Comparison of ENCODE assay signal across 8 mouse cellular contexts in genomic region chr3:102466587-102466986, GRCm38 (mm10). TPM values are rescaled to one million over a fixed set of nuclear protein-coding genes. Genes with fewer than 3 reads are reported as not detected.
DNase-seq lines count a peak whose midpoint lies in the region; ATAC-seq lines count a peak whose summit lies in the region.

No protein-coding gene starts in this region.

- no peak overlapping the region for H3K4me2 ChIP-seq in embryonic facial prominence, embryonic 15.5 days (replicated peaks)
- no peak overlapping the region for H3K4me2 ChIP-seq in heart, embryonic 16.5 days (ENCODE audit: low read depth, low read length)

- DNase-seq in cerebellum, adult 11 months: peak; percentile 4
- no peak for DNase-seq in cerebellum, adult 11-12 months
- peak; percentile 51 for DNase-seq in adrenal gland, postnatal 25 days
- DNase-seq in layer of hippocampus, postnatal 10 days (ENCODE audit: low spot score in 2 of 2): peak; percentile 72 to 78
- peak; percentile 3 for DNase-seq in splenic B cell, adult 2 months (ENCODE audit: low read depth, low spot score)

- no peak overlapping the region for H3K9ac ChIP-seq in embryonic facial prominence, embryonic 15.5 days
- H3K9ac ChIP-seq in heart, embryonic 16.5 days (ENCODE audit: low read length): no peak overlapping the region

- H3K4me3 ChIP-seq in embryonic facial prominence, embryonic 15.5 days (replicated peaks): no peak overlapping the region
- H3K4me3 ChIP-seq in heart, embryonic 16.5 days (ENCODE audit: low read length): no peak overlapping the region

- ATAC-seq in embryonic facial prominence, embryonic 15.5 days (ENCODE audit: insufficient number of reproducible peaks, low FRiP score, low TSS enrichment, low read depth): 0 out of 2 replicates have a peak, but pooled peaks have one; percentile 34
- 0 out of 2 replicates have a peak, but pooled peaks have one; percentile 21 for ATAC-seq in heart, embryonic 16.5 days (replicated peaks; ENCODE audit: extremely low read depth, insufficient read depth, low FRiP score)
- ATAC-seq in megakaryocyte progenitor cell, adult 5-6 weeks (replicated peaks; ENCODE audit: poor library complexity): peak; percentile 72; the same call in 1 of the 2 replicates

- WGBS in embryonic facial prominence, embryonic 15.5 days: 28% methylated on average over 3 of the region's 3 CpGs
- 21% methylated on average over 3 of the region's 3 CpGs for WGBS in heart, embryonic 16.5 days

- no peak overlapping the region for H3K27ac ChIP-seq in embryonic facial prominence, embryonic 15.5 days (replicated peaks)
- no peak overlapping the region for H3K27ac ChIP-seq in heart, embryonic 16.5 days (ENCODE audit: low read length)

- peaks cover 31% of the 10 kb centered on the region for H3K4me1 ChIP-seq in embryonic facial prominence, embryonic 15.5 days
- H3K4me1 ChIP-seq in heart, embryonic 16.5 days (ENCODE audit: control insufficient read depth, insufficient read depth, low read length): 0 out of 2 replicates have a peak, but pooled peaks cover 4% of the 10 kb centered on the region

- no peaks in the 10 kb centered on the region for H3K36me3 ChIP-seq in embryonic facial prominence, embryonic 15.5 days
- no peaks in the 10 kb centered on the region for H3K36me3 ChIP-seq in heart, embryonic 16.5 days (ENCODE audit: control insufficient read depth, insufficient read depth)
- H3K36me3 ChIP-seq in splenic B cell, adult 2 months (ENCODE audit: control insufficient read depth, insufficient read depth, low read length, poor library complexity, severe bottlenecking): no peaks in the 10 kb centered on the region

- H3K27me3 ChIP-seq in embryonic facial prominence, embryonic 15.5 days: peaks cover 11% of the 10 kb centered on the region; the same call in 1 of the 2 replicates
- H3K27me3 ChIP-seq in heart, embryonic 16.5 days (ENCODE audit: control insufficient read depth, insufficient read depth, low read length): peaks cover 30% of the 10 kb centered on the region
- no peaks in the 10 kb centered on the region for H3K27me3 ChIP-seq in splenic B cell, adult 2 months (ENCODE audit: control insufficient read depth, insufficient read depth, low read length, poor library complexity, severe bottlenecking)

- no peaks in the 10 kb centered on the region for H3K9me3 ChIP-seq in embryonic facial prominence, embryonic 15.5 days (replicated peaks)
- no peaks in the 10 kb centered on the region for H3K9me3 ChIP-seq in heart, embryonic 16.5 days (replicated peaks; ENCODE audit: control insufficient read depth, low read length)

RNA-seq across cellular contexts. Expression of gene Ngf, which starts 3.1 kb away (rescaled TPM):
- 1.5 and 1.7 TPM in 2 replicates for total RNA-seq in adrenal gland, postnatal 25 days (2021)
- 8.3 and 9.7 TPM in 2 replicates for polyA plus RNA-seq in embryonic facial prominence, embryonic 15.5 days (2015; fragmentation: Nextera tagmentation; extraction: Ambion mirVana)
- polyA plus RNA-seq in heart, embryonic 16.5 days (2015; fragmentation: Nextera tagmentation; extraction: Ambion mirVana): 2.8 and 3.1 TPM in 2 replicates
- 1 to 10 TPM; 5.4 to 7.3 TPM for total RNA-seq in layer of hippocampus, postnatal 10 days (2021)
- total RNA-seq in megakaryocyte progenitor cell, adult 5-6 weeks (2015): not detected in 2 replicates
- not detected in 2 replicates for total RNA-seq in megakaryocyte progenitor cell, adult 5-6 weeks (2017)

Comparison
In these comparisons a context has a peak if more than half of its experiments do, and no peak if none do; other contexts are left out.
1. ATAC-seq: peak in every context shown above with its lines; median percentile 72 in megakaryocyte progenitor cell, adult 5-6 weeks; 34 in embryonic facial prominence, embryonic 15.5 days; 21 in heart, embryonic 16.5 days.